8 mouse cellular contexts compared by ENCODE assay signal in the genomic region with DNA sequence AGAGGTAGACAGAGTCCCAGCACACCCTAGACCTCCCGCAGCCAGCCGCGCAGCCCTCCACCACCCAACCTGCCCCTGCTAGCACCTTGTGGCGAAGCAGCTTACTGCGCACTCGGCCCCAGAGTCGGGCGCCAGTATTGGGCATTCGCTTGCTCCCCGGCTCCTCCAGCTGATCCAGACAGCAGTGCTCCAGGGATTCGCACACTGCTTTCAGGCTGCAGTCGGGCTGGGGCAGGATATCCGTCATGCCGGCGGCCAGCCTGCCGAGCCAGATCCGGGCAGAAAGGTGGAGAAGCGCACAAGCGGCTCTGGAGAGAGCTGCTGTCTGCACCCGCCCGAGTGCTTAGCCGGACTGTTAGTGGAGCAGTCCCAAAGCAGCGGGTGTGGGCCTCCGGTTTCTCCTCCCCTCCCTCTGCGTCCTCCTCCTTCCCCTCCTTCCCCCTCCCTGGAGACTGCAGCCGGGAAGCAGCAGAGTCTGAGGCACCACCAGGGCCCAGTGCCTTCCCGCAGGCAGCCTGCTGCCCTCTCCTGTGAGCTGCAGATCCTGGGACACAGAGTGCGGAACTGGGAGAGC. TPM values are rescaled to one million over a fixed set of nuclear protein-coding genes. Genes with fewer than 3 reads are reported as not detected.
DNase-seq lines count a peak whose midpoint lies in the region; ATAC-seq and TF ChIP-seq lines count a peak whose summit lies in the region.
"Had no signal": no experiment of that assay in that cellular context is flagged by ENCODE, and none has a peak within 500 bp of the region (broad histone marks: within the 10 kb centered on the region; RNA-seq: fewer than 3 reads in every experiment).

No protein-coding gene starts in this region.

- H3K4me1 ChIP-seq in embryonic facial prominence, embryonic 11.5 days (ENCODE audit: control insufficient read depth, insufficient read depth, low read length) = peaks cover 3% of the 10 kb centered on the region; the same call in 1 of the 2 replicates
- no peaks in the 10 kb centered on the region for H3K4me1 ChIP-seq in kidney, adult 2 months (ENCODE audit: control insufficient read depth, insufficient read depth, low read length)
- peaks cover 2% of the 10 kb centered on the region; the same call in 1 of the 2 replicates for H3K4me1 ChIP-seq in lung, adult 2 months (ENCODE audit: control insufficient read depth, insufficient read depth, low read length)

- 3% methylated on average over 28 of the region's 28 CpGs for WGBS in embryonic facial prominence, embryonic 11.5 days
- 28% methylated on average over 28 of the region's 28 CpGs for WGBS in kidney, adult 2 months
- whole genome bisulfite sequencing in lung, adult 2 months = 21% methylated on average over 28 of the region's 28 CpGs

- peak overlapping the region; percentile 40 for H3K4me3 ChIP-seq in embryonic facial prominence, embryonic 11.5 days (ENCODE audit: low read depth, low read length)
- H3K4me3 ChIP-seq in kidney, adult 2 months (ENCODE audit: insufficient read depth, low read depth, low read length) = peak overlapping the region; percentile 33
- peak overlapping the region; percentile 54 for H3K4me3 ChIP-seq in lung, adult 2 months (replicated peaks; ENCODE audit: extremely low read depth, low read depth, low read length)
- H3K4me3 ChIP-seq: myocyte had no signal

- H3K36me3 ChIP-seq in embryonic facial prominence, embryonic 11.5 days (replicated peaks; ENCODE audit: control insufficient read depth, insufficient read depth, low read depth, low read length) = no peaks in the 10 kb centered on the region; the same call in 1 of the 2 replicates
- H3K36me3 ChIP-seq in kidney, adult 2 months (ENCODE audit: control insufficient read depth, insufficient read depth, low read length) = no peaks in the 10 kb centered on the region

- peak overlapping the region; percentile 72 for H3K4me2 ChIP-seq in embryonic facial prominence, embryonic 11.5 days (ENCODE audit: low read depth, low read length)

- no peaks in the 10 kb centered on the region for H3K9me3 ChIP-seq in embryonic facial prominence, embryonic 11.5 days (replicated peaks; ENCODE audit: control insufficient read depth, low read length)

- peak; percentile 22; the same call in 1 of the 2 replicates for TF ChIP-seq CTCF in brain, embryonic 14.5 days (IDR thresholded peaks at IDR 0.05; ENCODE audit: borderline replicate concordance, extremely low read depth, insufficient read depth, insufficient read length)
- no peak for TF ChIP-seq CTCF in kidney, adult 2 months (conservative IDR thresholded peaks at IDR 0.05; ENCODE audit: insufficient read depth, insufficient read length, low read depth, low read length)
- no peak for TF ChIP-seq CTCF in lung, adult 2 months (IDR thresholded peaks at IDR 0.05; ENCODE audit: insufficient read depth, low read length)

- H3K9ac ChIP-seq in embryonic facial prominence, embryonic 11.5 days (replicated peaks; ENCODE audit: low read length) = peak overlapping the region; percentile 52

- DNase-seq in brain, embryonic 14.5 days (ENCODE audit: low read depth) = peak; percentile 58
- peak; percentile 77 for DNase-seq in embryonic facial prominence, embryonic 11.5 days (ENCODE audit: low spot score)
- DNase-seq in heart, adult 9 months (ENCODE audit: low spot score in 2 of 2) = peak; percentile 71 to 76
- peak; percentile 66 for DNase-seq in kidney, adult 2 months
- peak; percentile 39 for DNase-seq in lung, adult 2 months
- DNase-seq in ovary, postnatal 14 days (ENCODE audit: low spot score) = peak; percentile 42
- DNase-seq in thymus, adult 18-20 months = no peak

- H3K27me3 ChIP-seq in embryonic facial prominence, embryonic 11.5 days (ENCODE audit: control insufficient read depth, insufficient read depth, low read length) = no peaks in the 10 kb centered on the region
- H3K27me3 ChIP-seq in kidney, adult 2 months (replicated peaks; ENCODE audit: control insufficient read depth, insufficient read depth, low read length) = no peaks in the 10 kb centered on the region

- peak overlapping the region; percentile 79 for H3K27ac ChIP-seq in embryonic facial prominence, embryonic 11.5 days (replicated peaks; ENCODE audit: low read depth, low read length)
- H3K27ac ChIP-seq in kidney, adult 2 months (ENCODE audit: insufficient read depth, low read depth, low read length) = 0 out of 2 replicates have a peak overlapping the region, but pooled peaks have one; percentile 18

- ATAC-seq in embryonic facial prominence, embryonic 11.5 days (replicated peaks; ENCODE audit: insufficient number of reproducible peaks, low FRiP score, low TSS enrichment, low read depth) = peak; percentile 76

- TF ChIP-seq POLR2A in brain, embryonic 14.5 days (IDR thresholded peaks at IDR 0.05; ENCODE audit: borderline replicate concordance, extremely low read depth, insufficient read depth, insufficient read length, poor library complexity, severe bottlenecking) = no peak
- peak; percentile 46 for TF ChIP-seq POLR2A in kidney, adult 2 months (IDR thresholded peaks at IDR 0.05; ENCODE audit: low read depth, low read length)
- peak; percentile 64; the same call in 1 of the 2 replicates for TF ChIP-seq POLR2A in lung, adult 2 months (IDR thresholded peaks at IDR 0.05; ENCODE audit: borderline replicate concordance, extremely low read depth, low read depth, low read length)

RNA-seq across cellular contexts. Expression of gene Timm22, which starts 30.2 kb away (rescaled TPM):
- 32.5 and 36.8 TPM in 2 replicates for polyA plus RNA-seq in brain, embryonic 14.5 days (2012; rRNA removed)
- 138 TPM in 2 replicates for polyA plus RNA-seq in embryonic facial prominence, embryonic 11.5 days (2014; fragmentation: Nextera tagmentation; extraction: Ambion mirVana)
- 16.1 and 17.4 TPM in 2 replicates for polyA plus RNA-seq in kidney, adult 2 months (2012; rRNA removed)
- 9.8 and 10.5 TPM in 2 replicates for polyA plus RNA-seq in lung, adult 2 months (2012; rRNA removed)

RNA-seq across cellular contexts. Expression of gene Nxn, which starts 38.0 kb away (rescaled TPM):
- 33.9 and 40.9 TPM in 2 replicates for polyA plus RNA-seq in brain, embryonic 14.5 days (2012; rRNA removed)
- polyA plus RNA-seq in embryonic facial prominence, embryonic 11.5 days (2014; fragmentation: Nextera tagmentation; extraction: Ambion mirVana) = 40.0 and 41.8 TPM in 2 replicates
- polyA plus RNA-seq in kidney, adult 2 months (2012; rRNA removed) = 10.0 and 10.6 TPM in 2 replicates
- polyA plus RNA-seq in lung, adult 2 months (2012; rRNA removed) = 16.0 and 19.1 TPM in 2 replicates

Comparison
In these comparisons a context has a peak if more than half of its experiments do, and no peak if none do; other contexts are left out.
1. DNase-seq: peak in brain, embryonic 14.5 days (single experiment), embryonic facial prominence, embryonic 11.5 days (single experiment), heart, adult 9 months (2 of 2), kidney, adult 2 months (single experiment), lung, adult 2 months (single experiment) and ovary, postnatal 14 days (single experiment); none in thymus, adult 18-20 months (0 of 2).
2. Peak in every context shown above with its lines, with median percentiles within 50 percentile points of each other: H3K4me3 ChIP-seq.